Comparison of ENCODE assay signal across 8 mouse cellular contexts in genomic region chr4:97772084-97772484, GRCm38 (mm10). TPM values are rescaled to one million over a fixed set of nuclear protein-coding genes. Genes with fewer than 3 reads are reported as not detected.
DNase-seq lines count a peak whose midpoint lies in the region; ATAC-seq and TF ChIP-seq lines count a peak whose summit lies in the region.

No protein-coding gene starts in this region.

- H3K9ac ChIP-seq in lung, embryonic 16.5 days (ENCODE audit: low read length) = peak overlapping the region; percentile 69

- TF ChIP-seq POLR2A in thymus, adult 2 months (IDR thresholded peaks at IDR 0.05; ENCODE audit: control insufficient read depth, extremely low read depth, insufficient read depth, low read length, poor library complexity) = peak; percentile 89

- H3K4me2 ChIP-seq in lung, embryonic 16.5 days (ENCODE audit: low read depth, low read length) = peak overlapping the region; percentile 69

- WGBS in lung, embryonic 16.5 days = 1% methylated on average over 25 of the region's 25 CpGs
- WGBS in thymus, adult 2 months = under 1% methylated on average over 25 of the region's 25 CpGs

- no peaks in the 10 kb centered on the region for H3K9me3 ChIP-seq in lung, embryonic 16.5 days (ENCODE audit: control insufficient read depth, low read length)

- no peaks in the 10 kb centered on the region for H3K27me3 ChIP-seq in lung, embryonic 16.5 days (ENCODE audit: control insufficient read depth, insufficient read depth, low read depth, low read length)
- peaks cover 5% of the 10 kb centered on the region for H3K27me3 ChIP-seq in thymus, adult 2 months (ENCODE audit: control insufficient read depth, insufficient read depth, low read length)

- peak overlapping the region; percentile 55 for H3K4me3 ChIP-seq in lung, embryonic 16.5 days (ENCODE audit: low read length)
- H3K4me3 ChIP-seq in thymus, adult 2 months (ENCODE audit: control insufficient read depth, insufficient read depth, low read length) = peak overlapping the region; percentile 64

- peak; percentile 92 for DNase-seq in MN1 (ENCODE audit: low spot score)
- peak; percentile 97 for DNase-seq in cerebellum, adult 8-10 months
- peak; percentile 96 for DNase-seq in forelimb bud, embryonic 11.5 days (ENCODE audit: low read depth, low spot score)
- peak; percentile 98 for DNase-seq in layer of hippocampus, adult 9-11 months
- peak; percentile 99 for DNase-seq in ovary, adult 18-20 months (ENCODE audit: low spot score)
- peak; percentile 95 for DNase-seq in thymus, adult 2 months

- peak overlapping the region; percentile 96 for H3K27ac ChIP-seq in lung, embryonic 16.5 days (ENCODE audit: low read length)
- H3K27ac ChIP-seq in thymus, adult 2 months (ENCODE audit: control insufficient read depth, insufficient read depth, low read length) = peak overlapping the region; percentile 83

- peaks cover 20% of the 10 kb centered on the region for H3K4me1 ChIP-seq in lung, embryonic 16.5 days (replicated peaks; ENCODE audit: control insufficient read depth, insufficient read depth, low read length)
- peaks cover 6% of the 10 kb centered on the region for H3K4me1 ChIP-seq in thymus, adult 2 months (replicated peaks; ENCODE audit: control insufficient read depth, insufficient read depth, low read length)

- peak; percentile 55; the same call in 1 of the 2 replicates for TF ChIP-seq CTCF in thymus, adult 2 months (IDR thresholded peaks at IDR 0.05; ENCODE audit: borderline replicate concordance, control insufficient read depth, extremely low read depth, insufficient read depth, low read length, poor library complexity)

- no peaks in the 10 kb centered on the region for H3K36me3 ChIP-seq in lung, embryonic 16.5 days (ENCODE audit: control insufficient read depth, insufficient read depth, low read length)
- H3K36me3 ChIP-seq in thymus, adult 2 months (ENCODE audit: control insufficient read depth, insufficient read depth, low read length) = no peaks in the 10 kb centered on the region

- peak; percentile 98 for ATAC-seq in hematopoietic stem cell, adult 5-6 weeks (replicated peaks in 1 of 2; ENCODE audit: insufficient read depth in 1 of 2, low FRiP score in 2 of 2, low TSS enrichment in 1 of 2, low read depth in 1 of 2, poor library complexity in 2 of 2, severe bottlenecking in 2 of 2)
- peak; percentile 95 for ATAC-seq in lung, embryonic 16.5 days (ENCODE audit: low read depth)

RNA-seq across cellular contexts. Expression of gene Nfia, which starts 0.5 kb away (rescaled TPM):
- 16.8 and 16.9 TPM in 2 replicates for total RNA-seq in hematopoietic stem cell, adult 5-6 weeks (2017)
- polyA plus RNA-seq in lung, embryonic 16.5 days (2015; fragmentation: Nextera tagmentation; extraction: Ambion mirVana) = 48.3 and 52.9 TPM in 2 replicates
- 26.4 and 33.6 TPM in 2 replicates for polyA plus RNA-seq in thymus, adult 2 months (2012; rRNA removed)

RNA-seq across cellular contexts. Expression of gene E130114P18Rik, which starts 5.8 kb away (rescaled TPM):
- total RNA-seq in hematopoietic stem cell, adult 5-6 weeks (2017) = not detected in 2 replicates
- polyA plus RNA-seq in lung, embryonic 16.5 days (2015; fragmentation: Nextera tagmentation; extraction: Ambion mirVana) = 0.79 and 0.85 TPM in 2 replicates
- polyA plus RNA-seq in thymus, adult 2 months (2012; rRNA removed) = 0.09 TPM in 1 of 2 replicates, not detected in the other

Comparison
In these comparisons a context has a peak if more than half of its experiments do, and no peak if none do; other contexts are left out.
1. Peak in every context shown above with its lines: DNase-seq, ATAC-seq, H3K4me3 ChIP-seq and H3K27ac ChIP-seq.